Mouse (Mus musculus): Measurements from ENCODE around the gene 4930544G11Rik.

4930544G11Rik gene

GRCm38 (mm10) chr6:65952309-65952708, at the start of gene 4930544G11Rik:
4930544G11Rik (plus strand) TSS chr6:65952609.
- in situ Hi-C loops (cut with MboI, MseI): no loop called here

GRCm38 (mm10) chr6:65906657-65907182, 45.7 kb upstream of the 4930544G11Rik start:
- in situ Hi-C loops (cut with MboI, MseI): no loop called here

- in situ Hi-C loops (cut with MboI, MseI): no loop called here
Observed at GRCm38 (mm10) chr6:65915421-65915820, 37.0 kb upstream of the 4930544G11Rik start.

GRCm38 (mm10) chr6:65921703-65922102, 30.7 kb upstream of the 4930544G11Rik start:
- in situ Hi-C loops (cut with MboI, MseI): no loop called here

- in situ Hi-C loops (cut with MboI, MseI): no loop called here
Observed at GRCm38 (mm10) chr6:65923501-65924084, 28.8 kb upstream of the 4930544G11Rik start.

- in situ Hi-C loops (cut with MboI, MseI): no loop called here
Observed at GRCm38 (mm10) chr6:65925737-65926333, 26.6 kb upstream of the 4930544G11Rik start.

GRCm38 (mm10) chr6:65930523-65930922, 21.9 kb upstream of the 4930544G11Rik start:
- in situ Hi-C loops (cut with MboI, MseI): no loop called here

- in situ Hi-C loops (cut with MboI, MseI): no loop called here
Observed at GRCm38 (mm10) chr6:65932776-65933175, 19.6 kb upstream of the 4930544G11Rik start.

GRCm38 (mm10) chr6:65933177-65933576, 19.2 kb upstream of the 4930544G11Rik start:
- in situ Hi-C loops (cut with MboI, MseI): no loop called here

GRCm38 (mm10) chr6:65935566-65936281, 16.7 kb upstream of the 4930544G11Rik start:
- in situ Hi-C loops (cut with MboI, MseI): no loop called here

GRCm38 (mm10) chr6:65950492-65950891, 1.9 kb upstream of the 4930544G11Rik start:
- in situ Hi-C loops (cut with MboI, MseI): no loop called here

- in situ Hi-C loops (cut with MboI, MseI): loop anchor here (10.0 kb wide), 1 partner anchor 725 kb away; no protein-coding TSS in a partner anchor
Observed at GRCm38 (mm10) chr6:65969386-65970111, 17.1 kb downstream of the 4930544G11Rik start.

GRCm38 (mm10) chr6:65970410-65970809, 18.0 kb downstream of the 4930544G11Rik start:
- in situ Hi-C loops (cut with MboI, MseI): loop anchor here (10.0 kb wide), 1 partner anchor 726 kb away; no protein-coding TSS in a partner anchor

GRCm38 (mm10) chr6:65992081-65992480, 39.7 kb downstream of the 4930544G11Rik start:
- in situ Hi-C loops (cut with MboI, MseI): no loop called here

- in situ Hi-C loops (cut with MboI, MseI): no loop called here
Observed at GRCm38 (mm10) chr6:65998343-65998742, 45.9 kb downstream of the 4930544G11Rik start.

Measured in T-helper 2 cell (primary cell).